Comparison of ENCODE assay signal across 8 mouse cellular contexts in the genomic region with DNA sequence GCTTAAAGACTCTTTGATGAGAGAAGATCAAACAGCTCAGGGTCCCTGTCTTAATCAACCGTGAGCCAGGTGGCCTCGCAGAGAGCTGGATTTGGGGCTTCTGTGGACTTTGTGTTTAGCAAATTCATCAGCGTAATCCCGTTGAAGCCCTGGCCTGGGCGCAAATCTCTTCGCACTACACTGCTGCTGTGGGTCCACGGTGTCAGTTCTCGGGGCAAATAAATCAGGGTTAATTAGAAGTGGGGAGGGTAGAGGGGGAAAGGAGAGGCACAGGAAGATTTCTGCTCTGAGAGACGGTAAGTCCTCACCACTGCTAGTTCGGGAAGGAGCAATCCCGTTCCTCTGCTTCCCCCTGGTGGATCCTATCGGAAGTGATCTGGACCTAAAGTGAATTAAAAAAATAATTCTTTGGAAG. TPM values are rescaled to one million over a fixed set of nuclear protein-coding genes. Genes with fewer than 3 reads are reported as not detected.
DNase-seq lines count a peak whose midpoint lies in the region; ATAC-seq lines count a peak whose summit lies in the region.

No protein-coding gene starts in this region.

- peak overlapping the region; percentile 47 for H3K4me2 ChIP-seq in embryonic facial prominence, embryonic 15.5 days (replicated peaks)
- peak overlapping the region; percentile 69 for H3K4me2 ChIP-seq in heart, embryonic 15.5 days
- peak overlapping the region; percentile 41 for H3K4me2 ChIP-seq in liver, embryonic 13.5 days
- peak overlapping the region; percentile 59 for H3K4me2 ChIP-seq in neural tube, embryonic 12.5 days (replicated peaks)

- peak; percentile 18 for DNase-seq in CD4-positive helper T cell, adult 2 months (ENCODE audit: low read depth, low spot score)
- DNase-seq in adrenal gland, postnatal 25 days, result peak; percentile 59
- peak; percentile 62 to 87 for DNase-seq in kidney, postnatal 25 days
- no peak for DNase-seq in liver, embryonic 13.5 days
- DNase-seq in thymus, postnatal 25 days, result peak; percentile 51

- H3K9ac ChIP-seq in embryonic facial prominence, embryonic 15.5 days, result peak overlapping the region; percentile 16; the same call in 1 of the 2 replicates
- peak overlapping the region; percentile 41; the same call in 1 of the 2 replicates for H3K9ac ChIP-seq in heart, embryonic 15.5 days
- H3K9ac ChIP-seq in liver, embryonic 13.5 days, result 0 out of 2 replicates have a peak overlapping the region, but pooled peaks have one; percentile 17
- no peak overlapping the region for H3K9ac ChIP-seq in neural tube, embryonic 12.5 days

- no peaks in the 10 kb centered on the region for H3K9me3 ChIP-seq in embryonic facial prominence, embryonic 15.5 days (replicated peaks)
- no peaks in the 10 kb centered on the region for H3K9me3 ChIP-seq in heart, embryonic 15.5 days (replicated peaks)
- no peaks in the 10 kb centered on the region for H3K9me3 ChIP-seq in liver, embryonic 13.5 days (replicated peaks)
- H3K9me3 ChIP-seq in neural tube, embryonic 12.5 days, result no peaks in the 10 kb centered on the region

- H3K4me1 ChIP-seq in embryonic facial prominence, embryonic 15.5 days, result peaks cover 13% of the 10 kb centered on the region
- peaks cover 13% of the 10 kb centered on the region for H3K4me1 ChIP-seq in heart, embryonic 15.5 days (replicated peaks)
- H3K4me1 ChIP-seq in liver, embryonic 13.5 days (replicated peaks), result no peaks in the 10 kb centered on the region
- H3K4me1 ChIP-seq in neural tube, embryonic 12.5 days, result peaks cover 8% of the 10 kb centered on the region; the same call in 1 of the 2 replicates

- 2% methylated on average over 12 of the region's 12 CpGs for WGBS in embryonic facial prominence, embryonic 15.5 days
- WGBS in heart, embryonic 15.5 days, result 2% methylated on average over 12 of the region's 12 CpGs
- 1% methylated on average over 12 of the region's 12 CpGs for WGBS in liver, embryonic 13.5 days (ENCODE audit: insufficient replicate concordance)
- 1% methylated on average over 12 of the region's 12 CpGs for WGBS in neural tube, embryonic 12.5 days

- peak; percentile 47; the same call in 1 of the 2 replicates for ATAC-seq in embryonic facial prominence, embryonic 15.5 days (ENCODE audit: insufficient number of reproducible peaks, low FRiP score, low TSS enrichment, low read depth)
- ATAC-seq in heart, embryonic 15.5 days (replicated peaks; ENCODE audit: insufficient number of reproducible peaks, insufficient read depth, low FRiP score, low read depth), result no peak
- no peak for ATAC-seq in liver, embryonic 13.5 days (ENCODE audit: low read depth)
- ATAC-seq in neural tube, embryonic 12.5 days (ENCODE audit: low FRiP score, low read depth), result peak; percentile 81

- H3K27me3 ChIP-seq in embryonic facial prominence, embryonic 15.5 days, result peaks cover 27% of the 10 kb centered on the region
- H3K27me3 ChIP-seq in heart, embryonic 15.5 days, result peaks cover 36% of the 10 kb centered on the region
- H3K27me3 ChIP-seq in liver, embryonic 13.5 days, result peaks cover 19% of the 10 kb centered on the region
- H3K27me3 ChIP-seq in neural tube, embryonic 12.5 days (replicated peaks), result peaks cover 8% of the 10 kb centered on the region

- peak overlapping the region; percentile 26 for H3K4me3 ChIP-seq in embryonic facial prominence, embryonic 15.5 days (replicated peaks)
- H3K4me3 ChIP-seq in heart, embryonic 15.5 days, result peak overlapping the region; percentile 38
- H3K4me3 ChIP-seq in liver, embryonic 13.5 days (replicated peaks), result peak overlapping the region; percentile 23; the same call in 1 of the 2 replicates
- H3K4me3 ChIP-seq in neural tube, embryonic 12.5 days, result peak overlapping the region; percentile 21; the same call in 1 of the 2 replicates

- no peaks in the 10 kb centered on the region for H3K36me3 ChIP-seq in embryonic facial prominence, embryonic 15.5 days
- no peaks in the 10 kb centered on the region for H3K36me3 ChIP-seq in heart, embryonic 15.5 days
- no peaks in the 10 kb centered on the region for H3K36me3 ChIP-seq in liver, embryonic 13.5 days
- H3K36me3 ChIP-seq in neural tube, embryonic 12.5 days, result no peaks in the 10 kb centered on the region

- H3K27ac ChIP-seq in embryonic facial prominence, embryonic 15.5 days (replicated peaks), result no peak overlapping the region
- H3K27ac ChIP-seq in heart, embryonic 15.5 days, result no peak overlapping the region
- no peak overlapping the region for H3K27ac ChIP-seq in liver, embryonic 13.5 days
- H3K27ac ChIP-seq in neural tube, embryonic 12.5 days, result no peak overlapping the region

RNA-seq across cellular contexts. Expression of a gene that starts 5.0 kb away (rescaled TPM):
- not detected in 2 replicates for total RNA-seq in adrenal gland, postnatal 25 days (2021)
- polyA plus RNA-seq in embryonic facial prominence, embryonic 15.5 days (2015; fragmentation: Nextera tagmentation; extraction: Ambion mirVana), result 19.6 and 19.8 TPM in 2 replicates
- 0.05 and 0.20 TPM in 2 replicates for polyA plus RNA-seq in heart, embryonic 15.5 days (2015; fragmentation: Nextera tagmentation; extraction: Ambion mirVana)
- polyA plus RNA-seq in liver, embryonic 13.5 days (2015; fragmentation: Nextera tagmentation; extraction: Ambion mirVana), result 1.3 and 1.7 TPM in 2 replicates
- polyA plus RNA-seq in neural tube, embryonic 12.5 days (2016; fragmentation: Nextera tagmentation; extraction: Ambion mirVana), result 1.1 and 1.2 TPM in 2 replicates

Comparison
In these comparisons a context has a peak if more than half of its experiments do, and no peak if none do; other contexts are left out.
1. ATAC-seq: peak in embryonic facial prominence, embryonic 15.5 days (single experiment) and neural tube, embryonic 12.5 days (single experiment); none in heart, embryonic 15.5 days (single experiment) and liver, embryonic 13.5 days (single experiment).
2. Peak in every context shown above with its lines, with median percentiles within 50 percentile points of each other: H3K4me2 ChIP-seq and H3K4me3 ChIP-seq.